Mouse (Mus musculus) heart, embryonic 16.5 days (tissue): Measurements from ENCODE around the gene B3galt2. TPM values are rescaled to one million over a fixed set of nuclear protein-coding genes. Genes with fewer than 3 reads are reported as not detected.

Source experiments
- ATAC-seq: fragments of 200-750 bp; cut with Nextera tagmentation; replicated peaks from 2 replicates; pipeline ENCODE4 v1.8.0; 2017; ENCODE audit warnings: moderate number of reproducible peaks; ENCODE audit not compliant: insufficient read depth, low FRiP score; ENCODE audit errors: extremely low read depth
- H3K27ac ChIP-seq: fragments of 300-500 bp; sonication (generic); 2 replicates; pipeline ENCODE4 v1.5.1; 2014; ENCODE audit warnings: mild to moderate bottlenecking, low read length, control low read depth, moderate library complexity
- H3K27me3 ChIP-seq: fragments of 300-500 bp; sonication (generic); 2 replicates; pipeline ENCODE4 v1.6.1; 2014; ENCODE audit warnings: low read length, mixed read lengths; ENCODE audit not compliant: control insufficient read depth, insufficient read depth
- H3K36me3 ChIP-seq: fragments of 300-500 bp; sonication (generic); 2 replicates; pipeline ENCODE4 v1.6.1; 2014; ENCODE audit not compliant: control insufficient read depth, insufficient read depth
- H3K4me1 ChIP-seq: fragments of 300-500 bp; sonication (generic); 2 replicates; pipeline ENCODE4 v1.6.1; 2014; ENCODE audit warnings: low read length, mixed read lengths; ENCODE audit not compliant: control insufficient read depth, insufficient read depth
- H3K4me2 ChIP-seq: fragments of 300-500 bp; sonication (generic); 2 replicates; pipeline ENCODE4 v1.6.1; 2014; ENCODE audit warnings: low read depth, mild to moderate bottlenecking, control low read depth, low read length
- H3K4me3 ChIP-seq: fragments of 300-500 bp; sonication (generic); 2 replicates; pipeline ENCODE4 v1.5.1; 2014; ENCODE audit warnings: mild to moderate bottlenecking, control low read depth, low read length
- H3K9ac ChIP-seq: fragments of 300-500 bp; sonication (generic); 2 replicates; pipeline ENCODE4 v1.6.1; 2014; ENCODE audit warnings: low read length, control low read depth
- H3K9me3 ChIP-seq: fragments of 300-500 bp; sonication (generic); replicated peaks from 2 replicates; pipeline ENCODE4 v1.6.1; 2016; ENCODE audit warnings: low read length; ENCODE audit not compliant: control insufficient read depth
- WGBS: fragments of 180-500 bp; shearing (Covaris S2); extraction: QIAGEN DNeasy Blood & Tissue Kit; methylation state at CpG from one replicate; pipeline ENCODE4 v1.1.7; 2014; 5-methylcytosine and 5-hydroxymethylcytosine counted together
- polyA plus RNA-seq: library from polyadenylated mRNA; unstranded; fragments of >200 nt; fragmentation: Nextera tagmentation; extraction: Ambion mirVana; gene quantifications from 2 replicates; pipeline ENCODE4 v1.2.1, GENCODE M21; 2015

The B3galt2 gene
- polyA plus RNA-seq, 1 experiment from 2014 or later: 0.12 TPM

- peaks cover 23% of the 10 kb centered on the region for H3K36me3 ChIP-seq
- WGBS: 97% methylated on average over 5 of the region's 5 CpGs
These were observed 40.6 kb downstream of the B3galt2 start for GRCm38 (mm10) chr1:143681108-143681507.

GRCm38 (mm10) chr1:143684849-143685248 is 44.4 kb downstream of the B3galt2 start:
- no peak for ATAC-seq
- Histone ChIP-seq H3K9me3 (no peaks in the 10 kb centered on the region), H3K4me3 (no peak overlapping the region), H3K9ac (no peak overlapping the region), H3K4me2 (no peak overlapping the region), H3K4me1 (no peaks in the 10 kb centered on the region), H3K27ac (no peak overlapping the region), H3K27me3 (no peaks in the 10 kb centered on the region), H3K36me3 (peaks cover 30% of the 10 kb centered on the region)
- 88% methylated on average over 3 of the region's 3 CpGs for WGBS

More at GRCm38 (mm10) chr1:143681108-143681507, 40.6 kb downstream of the B3galt2 start:
- H3K9me3 ChIP-seq: no peaks in the 10 kb centered on the region
- no peaks in the 10 kb centered on the region for H3K4me1 ChIP-seq
- no peaks in the 10 kb centered on the region for H3K27me3 ChIP-seq
- no peak overlapping the region for H3K4me3 ChIP-seq
- no peak for ATAC-seq
- no peak overlapping the region for H3K4me2 ChIP-seq
- H3K9ac ChIP-seq: no peak overlapping the region
- no peak overlapping the region for H3K27ac ChIP-seq

GRCm38 (mm10) chr1:143701736-143702135 is 61.3 kb downstream of the B3galt2 start:
- H3K4me2 ChIP-seq: peak overlapping the region; percentile 70
- peak overlapping the region; percentile 94 for H3K4me3 ChIP-seq
- peaks cover 5% of the 10 kb centered on the region for H3K36me3 ChIP-seq
- 2% methylated on average over 13 of the region's 13 CpGs for WGBS
- H3K27ac ChIP-seq: peak overlapping the region; percentile 92
- H3K4me1 ChIP-seq: 0 out of 2 replicates have a peak, but pooled peaks cover 9% of the 10 kb centered on the region
- no peak for ATAC-seq
- H3K27me3 ChIP-seq: no peaks in the 10 kb centered on the region
- H3K9me3 ChIP-seq: no peaks in the 10 kb centered on the region
- peak overlapping the region; percentile 94 for H3K9ac ChIP-seq

- WGBS: 1% methylated on average over 45 of the region's 48 CpGs
- Histone ChIP-seq H3K4me2 (peak overlapping the region; percentile 70), H3K4me3 (peak overlapping the region; percentile 94)
These were observed 61.8 kb downstream of the B3galt2 start for GRCm38 (mm10) chr1:143702141-143702740.

GRCm38 (mm10) chr1:143702741-143703262 is 62.3 kb downstream of the B3galt2 start, which contains the start of gene Cdc73:
Gene Cdc73, minus strand, starts transcription at chr1:143702893.
- under 1% methylated on average over 65 of the region's 74 CpGs for WGBS
- peak within 1 kb of the TSS; percentile 94 for H3K9ac ChIP-seq
- H3K4me2 ChIP-seq: peak within 1 kb of the TSS; percentile 70
- ATAC-seq: peak; percentile 99
- peak within 1 kb of the TSS; percentile 94 for H3K4me3 ChIP-seq
- H3K36me3 ChIP-seq: peaks cover 5% of the 10 kb centered on the region
- H3K27me3 ChIP-seq: no peaks in the 10 kb centered on the region
- 0 out of 2 replicates have a peak, but pooled peaks cover 9% of the 10 kb centered on the region for H3K4me1 ChIP-seq
- H3K9me3 ChIP-seq: no peaks in the 10 kb centered on the region
- peak within 1 kb of the TSS; percentile 92 for H3K27ac ChIP-seq

More at GRCm38 (mm10) chr1:143702141-143702740, 61.8 kb downstream of the B3galt2 start:
- Histone ChIP-seq H3K27ac (peak overlapping the region; percentile 92), H3K9ac (peak overlapping the region; percentile 94), H3K4me1 (0 out of 2 replicates have a peak, but pooled peaks cover 9% of the 10 kb centered on the region), H3K9me3 (no peaks in the 10 kb centered on the region), H3K36me3 (peaks cover 5% of the 10 kb centered on the region), H3K27me3 (no peaks in the 10 kb centered on the region)
- peak; percentile 67 for ATAC-seq

Other genes starting within 250 kb of the B3galt2 start
- 15.6 and 18.0 TPM in 2 replicates for gene Cdc73, start 62.2 kb downstream of the B3galt2 start, polyA plus RNA-seq
- gene Glrx2, start 75.7 kb downstream of the B3galt2 start, polyA plus RNA-seq: 80.8 and 82.3 TPM in 2 replicates
- 11.7 and 12.5 TPM in 2 replicates for gene Trove2, start 136.4 kb downstream of the B3galt2 start, polyA plus RNA-seq
- 74.5 and 94.5 TPM in 2 replicates for gene Uchl5, start 136.6 kb downstream of the B3galt2 start, polyA plus RNA-seq